Mouse (Mus musculus) neural tube, embryonic 13.5 days (tissue): ENCODE data around the gene Pappa. TPM values are rescaled to one million over a fixed set of nuclear protein-coding genes. Genes with fewer than 3 reads are reported as not detected.
A peak's percentile ranks its signal among the peaks of the same experiment; 100 is the strongest.

Experiments used
- ATAC-seq: fragments of 200-750 bp; cut with Nextera tagmentation; 2 replicates; pipeline ENCODE4 v1.8.0; 2017; ENCODE audit warnings: low read depth, mild to moderate bottlenecking, moderate TSS enrichment, moderate library complexity
- H3K27ac ChIP-seq: fragments of 300-500 bp; sonication (generic); replicated peaks from 2 replicates; pipeline ENCODE4 v1.5.1; 2015; ENCODE audit warnings: moderate library complexity, mild to moderate bottlenecking, inconsistent platforms
- H3K27me3 ChIP-seq: fragments of 300-500 bp; sonication (generic); 2 replicates; pipeline ENCODE4 v1.6.1; 2015; ENCODE audit warnings: mild to moderate bottlenecking, inconsistent platforms
- H3K36me3 ChIP-seq: fragments of 300-500 bp; sonication (generic); 2 replicates; pipeline ENCODE4 v1.6.1; 2015; ENCODE audit warnings: mild to moderate bottlenecking, inconsistent platforms
- H3K4me1 ChIP-seq: fragments of 300-500 bp; sonication (generic); replicated peaks from 2 replicates; pipeline ENCODE4 v1.6.1; 2015; ENCODE audit warnings: inconsistent platforms
- H3K4me2 ChIP-seq: fragments of 300-500 bp; sonication (generic); 2 replicates; pipeline ENCODE4 v1.6.1; 2015; ENCODE audit warnings: inconsistent platforms, mild to moderate bottlenecking, moderate library complexity
- H3K4me3 ChIP-seq: fragments of 300-500 bp; sonication (generic); 2 replicates; pipeline ENCODE4 v1.5.1; 2015; ENCODE audit warnings: mild to moderate bottlenecking, inconsistent platforms
- H3K9ac ChIP-seq: fragments of 300-500 bp; sonication (generic); 2 replicates; pipeline ENCODE4 v1.6.1; 2015; ENCODE audit warnings: moderate library complexity, mild to moderate bottlenecking, inconsistent platforms
- H3K9me3 ChIP-seq: fragments of 300-500 bp; sonication (generic); 2 replicates; pipeline ENCODE4 v1.6.1; 2016; ENCODE audit warnings: inconsistent platforms
- WGBS: fragments of 180-500 bp; shearing (Covaris S2); methylation state at CpG from one replicate; pipeline ENCODE4 v1.1.7; 2015; 5-methylcytosine and 5-hydroxymethylcytosine counted together
- polyA plus RNA-seq: library from polyadenylated mRNA; unstranded; fragments of >200 nt; fragmentation: Nextera tagmentation; extraction: Ambion mirVana; gene quantifications from 2 replicates; pipeline ENCODE4 v1.2.1, GENCODE M21; 2015

Gene Pappa
- polyA plus RNA-seq, 1 experiment from 2014 or later, result 0.66 TPM

DNA sequence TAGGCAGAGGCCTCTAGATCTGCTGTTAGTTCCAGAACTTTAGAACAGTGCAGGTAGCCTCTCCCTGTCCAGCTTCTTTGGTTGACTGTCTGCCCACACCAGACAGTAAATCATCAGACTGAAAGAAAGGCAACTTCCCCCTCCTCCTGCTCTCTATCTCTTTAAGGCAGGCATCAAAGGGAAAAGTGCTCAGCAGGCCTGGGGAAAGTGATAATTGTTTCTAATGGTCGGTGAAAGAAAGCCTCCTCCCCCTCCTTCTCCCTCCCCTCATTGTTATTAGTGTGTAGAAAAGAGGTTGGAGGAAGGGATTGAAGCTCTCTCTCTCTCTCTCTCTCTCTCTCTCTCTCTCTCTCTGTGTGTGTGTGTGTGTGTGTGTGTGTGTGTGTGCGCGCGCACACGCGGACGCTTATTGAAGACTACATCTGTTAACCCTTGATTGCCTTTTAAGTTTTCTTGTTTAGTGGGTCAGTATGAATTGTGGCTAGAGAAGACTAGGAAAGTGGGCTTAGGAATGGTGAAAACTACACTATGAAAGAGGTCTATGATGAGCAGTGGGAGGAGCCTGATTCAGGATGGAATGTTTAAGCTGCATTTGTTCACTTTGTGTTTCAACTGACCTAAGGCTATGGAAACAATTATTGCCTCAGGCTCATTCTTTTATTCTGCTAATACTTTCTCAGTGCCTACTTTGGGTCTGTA, 156.2 kb downstream of the Pappa start:
- Histone ChIP-seq H3K4me2 (no peak overlapping the region), H3K27ac (no peak overlapping the region), H3K9me3 (no peaks in the 10 kb centered on the region), H3K36me3 (no peaks in the 10 kb centered on the region), H3K4me3 (no peak overlapping the region), H3K4me1 (peaks cover 19% of the 10 kb centered on the region), H3K27me3 (no peaks in the 10 kb centered on the region), H3K9ac (no peak overlapping the region)
- ATAC-seq, result peak; percentile 56; the same call in 1 of the 2 replicates
- 0% methylated on average over 7 of the region's 7 CpGs for WGBS

DNA sequence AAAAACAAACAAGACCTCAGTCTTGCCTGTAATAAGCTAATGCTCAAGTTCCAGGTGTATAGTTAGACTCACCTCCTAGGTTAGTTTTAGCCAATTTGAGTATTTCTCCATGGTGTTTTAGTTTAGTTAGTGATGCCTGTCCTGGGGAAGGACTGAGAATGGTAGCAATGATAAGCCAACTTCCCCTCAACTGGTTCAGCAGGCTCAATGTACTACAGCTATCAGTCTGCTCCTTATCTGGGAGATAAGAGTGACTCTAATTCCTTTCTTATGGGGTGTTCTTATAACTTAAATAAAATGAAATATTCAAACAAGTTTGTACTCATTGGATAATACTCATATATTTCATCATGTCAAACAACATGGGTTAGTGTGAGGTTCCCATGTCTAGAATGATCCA, 156.9 kb downstream of the Pappa start:
- no peaks in the 10 kb centered on the region for H3K9me3 ChIP-seq
- H3K36me3 ChIP-seq, result no peaks in the 10 kb centered on the region
- no peak overlapping the region for H3K9ac ChIP-seq
- no peak overlapping the region for H3K4me3 ChIP-seq
- no peak for ATAC-seq
- H3K4me1 ChIP-seq, result peaks cover 19% of the 10 kb centered on the region
- no peak overlapping the region for H3K4me2 ChIP-seq
- no peak overlapping the region for H3K27ac ChIP-seq
- no peaks in the 10 kb centered on the region for H3K27me3 ChIP-seq

DNA sequence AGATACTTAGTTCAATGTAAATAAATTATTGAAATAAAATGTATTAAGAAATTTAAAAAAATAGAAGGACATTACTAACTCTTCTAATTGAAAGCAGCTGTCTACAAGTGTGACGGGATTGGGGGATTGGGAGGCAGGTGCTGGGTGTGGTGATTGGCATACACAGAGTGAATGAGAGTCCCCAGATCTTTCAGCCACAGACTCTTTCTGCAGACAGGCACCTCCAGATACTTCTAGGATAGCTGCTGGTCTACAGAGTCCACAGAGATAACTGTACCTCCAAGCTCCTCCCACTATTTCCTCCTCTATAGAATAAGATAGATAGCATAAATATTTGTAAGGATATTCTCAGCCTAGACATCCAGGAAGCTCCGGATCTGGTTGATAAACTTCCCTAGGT, 159.6 kb downstream of the Pappa start:
- Histone ChIP-seq H3K4me2 (no peak overlapping the region), H3K36me3 (no peaks in the 10 kb centered on the region), H3K27ac (no peak overlapping the region), H3K9ac (no peak overlapping the region), H3K27me3 (no peaks in the 10 kb centered on the region), H3K4me3 (no peak overlapping the region), H3K4me1 (peaks cover 16% of the 10 kb centered on the region), H3K9me3 (no peaks in the 10 kb centered on the region)
- ATAC-seq, result no peak
- 90% methylated on average over 2 of the region's 2 CpGs for WGBS

GRCm38 (mm10) chr4:65285165-65285564, 161.2 kb downstream of the Pappa start:
- ATAC-seq, result no peak
- Histone ChIP-seq H3K9me3 (no peaks in the 10 kb centered on the region), H3K27me3 (no peaks in the 10 kb centered on the region), H3K4me1 (peaks cover 4% of the 10 kb centered on the region), H3K36me3 (no peaks in the 10 kb centered on the region), H3K27ac (no peak overlapping the region), H3K4me3 (no peak overlapping the region), H3K4me2 (no peak overlapping the region), H3K9ac (no peak overlapping the region)
- WGBS, result 83% methylated on average over 1 of the region's 1 CpGs

DNA sequence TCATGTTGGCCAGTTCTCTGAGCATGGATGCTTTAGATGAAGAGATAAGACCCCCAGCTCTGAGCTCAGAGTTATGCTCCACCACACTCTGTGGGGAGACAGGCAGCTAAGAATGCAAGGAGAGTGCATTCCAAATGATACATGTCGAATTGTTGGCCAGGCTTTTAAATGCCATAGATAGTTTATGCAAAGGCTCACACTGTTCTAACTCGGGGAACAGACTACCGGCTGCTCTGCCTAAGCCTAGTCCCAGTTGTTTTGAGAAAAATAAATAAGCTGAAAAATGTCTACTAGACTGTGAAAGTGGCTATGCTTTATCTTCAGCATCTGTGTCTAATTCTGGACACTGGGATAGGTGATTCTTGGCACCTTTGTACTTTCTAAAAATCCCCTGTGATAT, 165.3 kb downstream of the Pappa start:
- Histone ChIP-seq H3K4me2 (no peak overlapping the region), H3K4me3 (no peak overlapping the region), H3K9ac (no peak overlapping the region), H3K27me3 (peaks cover 4% of the 10 kb centered on the region; the same call in 1 of the 2 replicates), H3K9me3 (no peaks in the 10 kb centered on the region), H3K4me1 (no peaks in the 10 kb centered on the region), H3K36me3 (no peaks in the 10 kb centered on the region), H3K27ac (no peak overlapping the region)
- 67% methylated on average over 3 of the region's 3 CpGs for whole genome bisulfite sequencing
- ATAC-seq, result no peak

DNA sequence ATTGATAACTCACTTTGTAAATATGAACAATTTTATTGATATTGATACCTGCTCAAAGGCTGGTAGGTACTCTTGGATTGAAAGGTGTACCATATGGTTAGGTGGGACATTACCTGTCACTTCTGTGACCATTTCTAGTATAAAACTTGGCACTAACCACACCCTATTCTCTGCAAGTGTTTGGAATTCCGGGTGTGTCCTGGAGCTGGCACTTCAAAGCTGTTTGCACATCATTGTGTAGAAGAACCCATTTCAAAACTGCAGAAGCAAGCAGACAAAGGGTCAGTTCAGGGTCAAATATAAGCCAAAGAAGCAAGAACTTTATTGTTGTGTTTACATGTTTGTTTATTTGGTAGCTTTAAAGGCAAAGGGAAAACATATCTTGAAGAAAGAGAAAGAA, 171.8 kb downstream of the Pappa start:
- Histone ChIP-seq H3K4me1 (peaks cover 9% of the 10 kb centered on the region), H3K27me3 (peaks cover 14% of the 10 kb centered on the region; the same call in 1 of the 2 replicates), H3K4me2 (no peak overlapping the region), H3K36me3 (no peaks in the 10 kb centered on the region), H3K27ac (no peak overlapping the region), H3K9me3 (no peaks in the 10 kb centered on the region), H3K9ac (no peak overlapping the region), H3K4me3 (no peak overlapping the region)
- 75% methylated on average over 1 of the region's 1 CpGs for WGBS
- ATAC-seq, result no peak

GRCm38 (mm10) chr4:65296356-65296967, 172.5 kb downstream of the Pappa start:
- Histone ChIP-seq H3K4me2 (no peak overlapping the region), H3K9me3 (no peaks in the 10 kb centered on the region), H3K27me3 (peaks cover 14% of the 10 kb centered on the region; the same call in 1 of the 2 replicates), H3K4me1 (peaks cover 9% of the 10 kb centered on the region), H3K4me3 (no peak overlapping the region), H3K36me3 (no peaks in the 10 kb centered on the region), H3K27ac (no peak overlapping the region), H3K9ac (no peak overlapping the region)
- ATAC-seq, result no peak
- WGBS, result 26% methylated on average over 7 of the region's 7 CpGs

- Histone ChIP-seq H3K4me2 (no peak overlapping the region), H3K9me3 (no peaks in the 10 kb centered on the region), H3K36me3 (no peaks in the 10 kb centered on the region), H3K27ac (no peak overlapping the region), H3K4me1 (peaks cover 9% of the 10 kb centered on the region), H3K27me3 (peaks cover 14% of the 10 kb centered on the region; the same call in 1 of the 2 replicates), H3K4me3 (no peak overlapping the region), H3K9ac (no peak overlapping the region)
- ATAC-seq, result peak; percentile 56; the same call in 1 of the 2 replicates
- WGBS, result 5% methylated on average over 13 of the region's 13 CpGs
Measured at GRCm38 (mm10) chr4:65296968-65297499, 173.1 kb downstream of the Pappa start.

DNA sequence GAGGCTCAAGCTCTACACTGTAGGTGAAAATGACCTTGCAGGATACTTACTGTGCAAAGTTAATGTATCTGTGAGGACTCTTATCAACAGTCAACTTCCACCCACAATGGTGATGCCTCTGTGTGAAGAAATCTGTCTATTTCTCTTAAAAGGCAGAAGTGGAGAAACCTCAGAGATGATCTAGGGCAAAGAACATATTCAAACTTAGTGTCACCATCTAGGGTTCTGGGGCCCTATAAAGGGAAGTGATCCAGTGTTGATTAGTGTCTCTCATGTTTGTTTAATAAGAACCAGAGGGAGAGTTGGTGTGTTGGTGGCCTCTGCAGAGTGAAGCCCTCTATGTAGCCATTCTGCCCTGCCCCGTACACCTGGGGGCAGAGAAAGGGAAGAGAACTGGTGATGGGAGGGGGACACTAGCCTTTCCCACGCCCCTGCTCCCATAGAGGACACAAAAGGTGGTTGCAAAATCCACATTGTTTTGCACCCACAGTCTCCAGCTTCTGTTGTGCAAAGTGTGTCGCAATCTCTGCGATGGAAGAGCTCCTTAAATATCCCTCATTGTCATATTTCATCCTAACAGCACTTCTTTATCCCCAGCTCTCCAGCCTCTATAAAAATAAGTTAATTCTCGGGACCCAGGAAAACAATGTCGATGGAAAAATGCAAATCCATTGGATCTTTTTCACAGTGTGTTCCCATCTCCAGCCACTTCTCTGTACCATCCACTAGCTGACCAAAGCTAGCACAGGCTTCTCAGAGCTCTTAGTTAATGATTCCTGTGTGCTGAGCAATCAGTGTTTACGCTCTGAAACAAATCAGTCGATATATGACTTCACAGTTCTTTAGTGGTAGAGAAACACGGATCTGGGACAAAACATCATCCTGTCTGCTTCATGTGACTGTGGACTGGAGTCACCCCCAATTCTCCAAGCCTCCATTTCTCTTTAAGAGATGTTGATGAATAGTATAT, 174.5 kb downstream of the Pappa start:
- H3K9ac ChIP-seq, result no peak overlapping the region
- H3K27me3 ChIP-seq, result peaks cover 14% of the 10 kb centered on the region; the same call in 1 of the 2 replicates
- H3K4me2 ChIP-seq, result no peak overlapping the region
- no peak overlapping the region for H3K27ac ChIP-seq
- H3K36me3 ChIP-seq, result no peaks in the 10 kb centered on the region
- no peak overlapping the region for H3K4me3 ChIP-seq
- 51% methylated on average over 9 of the region's 9 CpGs for WGBS
- no peak for ATAC-seq
- no peaks in the 10 kb centered on the region for H3K9me3 ChIP-seq
- H3K4me1 ChIP-seq, result peaks cover 9% of the 10 kb centered on the region

DNA sequence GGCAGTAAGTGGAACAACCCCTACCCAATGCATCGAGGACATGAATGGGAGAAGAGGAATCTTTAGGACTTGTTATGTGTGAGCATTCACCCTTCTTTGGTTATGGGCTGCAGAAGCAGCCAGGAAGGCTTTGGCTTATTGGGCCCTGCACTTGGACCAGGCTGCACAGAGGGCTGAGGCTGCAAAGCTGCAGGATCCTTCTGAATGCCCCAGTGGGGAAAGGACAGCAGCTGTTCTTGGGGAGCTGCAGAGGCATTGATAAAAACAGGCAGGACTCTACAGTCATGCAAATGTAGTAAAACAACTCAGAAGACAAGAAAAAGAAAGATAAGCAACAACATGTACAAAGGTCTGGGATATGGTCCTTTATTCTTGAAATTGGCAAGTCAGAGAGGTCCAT, 175.4 kb downstream of the Pappa start:
- no peak overlapping the region for H3K4me3 ChIP-seq
- ATAC-seq, result no peak
- no peak overlapping the region for H3K27ac ChIP-seq
- no peak overlapping the region for H3K4me2 ChIP-seq
- peaks cover 10% of the 10 kb centered on the region; the same call in 1 of the 2 replicates for H3K27me3 ChIP-seq
- H3K4me1 ChIP-seq, result peaks cover 9% of the 10 kb centered on the region
- WGBS, result 57% methylated on average over 1 of the region's 1 CpGs
- no peaks in the 10 kb centered on the region for H3K36me3 ChIP-seq
- H3K9me3 ChIP-seq, result no peaks in the 10 kb centered on the region
- no peak overlapping the region for H3K9ac ChIP-seq

- 77% methylated on average over 3 of the region's 3 CpGs for WGBS
- Histone ChIP-seq H3K9me3 (no peaks in the 10 kb centered on the region), H3K27me3 (peaks cover 5% of the 10 kb centered on the region; the same call in 1 of the 2 replicates), H3K4me3 (no peak overlapping the region), H3K36me3 (no peaks in the 10 kb centered on the region), H3K27ac (no peak overlapping the region), H3K4me1 (peaks cover 9% of the 10 kb centered on the region), H3K4me2 (no peak overlapping the region), H3K9ac (no peak overlapping the region)
- ATAC-seq, result no peak
Measured at GRCm38 (mm10) chr4:65300431-65300830, 176.5 kb downstream of the Pappa start.

- H3K9me3 ChIP-seq, result no peaks in the 10 kb centered on the region
- H3K4me3 ChIP-seq, result no peak overlapping the region
- no peak overlapping the region for H3K4me2 ChIP-seq
- ATAC-seq, result no peak
- H3K27ac ChIP-seq, result no peak overlapping the region
- no peaks in the 10 kb centered on the region for H3K36me3 ChIP-seq
- H3K4me1 ChIP-seq, result 0 out of 2 replicates have a peak, but pooled peaks cover 4% of the 10 kb centered on the region
- 68% methylated on average over 3 of the region's 3 CpGs for WGBS
- H3K27me3 ChIP-seq, result no peaks in the 10 kb centered on the region; the same call in 1 of the 2 replicates
- H3K9ac ChIP-seq, result no peak overlapping the region
Measured at GRCm38 (mm10) chr4:65302666-65303065, 178.7 kb downstream of the Pappa start.
